Mouse (Mus musculus) heart, adult 2 months (tissue): ENCODE results near the gene Tas2r134.

ENCODE experiments used
- CTCF ChIP-seq: fragments of 200-600 bp; IDR thresholded peaks from 2 replicates; pipeline ENCODE4 v1.8.1; 2022; ENCODE audit warnings: antibody characterized with exemption, mild to moderate bottlenecking, moderate library complexity
- POLR2A ChIP-seq: fragments of 200-500 bp; IDR thresholded peaks from 2 replicates; pipeline ENCODE4 v1.6.1; 2011; ENCODE audit warnings: mild to moderate bottlenecking, low read depth, low read length, control low read depth; ENCODE audit not compliant: insufficient read depth

DNA sequence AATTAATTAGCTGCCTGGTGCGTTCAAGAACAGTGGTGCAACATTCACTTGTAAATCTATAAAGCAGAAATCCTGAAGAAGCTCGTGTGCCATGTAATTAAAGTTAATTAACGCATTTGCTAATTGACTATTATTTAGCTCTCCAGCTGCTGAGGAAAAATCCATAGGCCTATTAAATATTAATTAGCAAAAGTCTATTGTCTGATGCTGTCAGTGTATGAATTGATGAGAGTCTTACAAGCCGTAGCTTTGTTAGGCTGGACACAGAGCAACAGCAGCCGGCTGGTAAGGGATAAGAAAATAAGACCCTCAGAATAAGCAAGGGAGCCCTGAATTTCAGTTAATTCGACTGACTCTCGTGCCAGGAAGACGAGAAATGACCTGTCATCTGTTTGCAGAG lies 37.0 kb upstream of the Tas2r134 start:
- TF ChIP-seq CTCF (no peak), POLR2A (no peak)
